Mouse (Mus musculus): Measurements from ENCODE around the gene Rhox3g. TPM values are rescaled to one million over a fixed set of nuclear protein-coding genes. Genes with fewer than 3 reads are reported as not detected.
"Not testable (repeated sequence)": the region's sequence is repeated elsewhere in the genome, so short reads cannot be mapped to it uniquely, and the experiment has no call there.

The Rhox3g gene
- polyA plus RNA-seq (2014; fragmentation: Nextera tagmentation; extraction: Ambion mirVana) = not detected in 2 replicates

DNA sequence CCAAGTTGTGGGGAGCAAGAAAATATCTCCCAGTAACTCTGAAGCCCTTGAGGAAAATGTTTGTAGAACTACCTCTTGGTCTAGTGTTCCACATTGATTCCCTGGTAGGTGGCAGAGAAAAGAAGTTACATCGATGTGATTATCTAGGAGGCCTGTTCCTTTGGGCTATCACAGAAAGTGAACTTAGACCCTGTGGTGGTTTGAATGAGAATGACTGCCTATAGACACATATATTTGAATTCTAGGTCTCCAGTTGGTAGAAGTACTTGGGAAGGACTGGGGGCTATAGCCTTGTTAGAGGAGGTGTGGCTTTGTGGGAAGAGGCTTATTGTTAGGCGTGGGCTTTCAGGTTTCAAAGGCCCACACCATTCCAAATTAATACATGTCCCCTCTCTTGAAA lies at the start of gene Rhox3g:
Gene Rhox3g (minus strand): TSS at position 101 of the 400 bp plus-strand sequence.
- not testable (repeated sequence) for ATAC-seq (ENCODE audit: low FRiP score, low TSS enrichment); H3K9ac ChIP-seq (replicated peaks; ENCODE audit: low read length); H3K4me1 ChIP-seq (ENCODE audit: control insufficient read depth, insufficient read depth, low read length); H3K27me3 ChIP-seq (ENCODE audit: control insufficient read depth, insufficient read depth, low read length); H3K4me2 ChIP-seq (ENCODE audit: low read length); H3K9me3 ChIP-seq (ENCODE audit: control insufficient read depth, low read length); DNase-seq; H3K4me3 ChIP-seq (replicated peaks; ENCODE audit: low read depth, low read length); H3K27ac ChIP-seq (replicated peaks; ENCODE audit: low read depth, low read length); H3K36me3 ChIP-seq (ENCODE audit: control insufficient read depth, insufficient read depth, low read length)
- 87% methylated on average over 2 of the region's 2 CpGs for WGBS

DNA sequence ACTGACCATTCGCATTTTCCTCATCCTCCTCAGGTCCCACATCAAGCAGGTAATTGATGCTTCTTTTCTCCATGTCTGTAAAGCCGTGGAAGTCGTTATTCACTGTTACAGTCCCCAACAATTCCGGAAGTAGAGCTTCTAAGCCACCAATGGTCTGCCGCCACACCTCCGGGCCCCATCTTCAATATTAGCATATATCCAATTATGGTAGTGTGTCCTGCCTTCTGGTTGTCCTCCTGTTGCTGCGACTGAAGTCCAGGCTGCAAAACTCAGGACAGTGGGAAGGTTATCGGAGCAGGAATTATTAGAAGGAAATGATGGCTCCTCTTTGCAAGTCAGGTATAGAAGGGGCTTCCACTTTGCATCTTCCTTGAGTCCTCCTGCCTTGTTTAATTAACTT lies 44.8 kb upstream of the Rhox3g start, which contains the start of gene Rhox2h:
Gene Rhox2h (minus strand): TSS at position 101 of the 400 bp plus-strand sequence.
- not testable (repeated sequence) for H3K9me3 ChIP-seq (ENCODE audit: control insufficient read depth, low read length); H3K9ac ChIP-seq (replicated peaks; ENCODE audit: low read length); H3K27ac ChIP-seq (replicated peaks; ENCODE audit: low read depth, low read length); H3K27me3 ChIP-seq (ENCODE audit: control insufficient read depth, insufficient read depth, low read length); DNase-seq; H3K4me2 ChIP-seq (ENCODE audit: low read length); H3K4me3 ChIP-seq (replicated peaks; ENCODE audit: low read depth, low read length); ATAC-seq (ENCODE audit: low FRiP score, low TSS enrichment); H3K36me3 ChIP-seq (ENCODE audit: control insufficient read depth, insufficient read depth, low read length); H3K4me1 ChIP-seq (ENCODE audit: control insufficient read depth, insufficient read depth, low read length)
- 91% methylated on average over 8 of the region's 8 CpGs for WGBS

DNA sequence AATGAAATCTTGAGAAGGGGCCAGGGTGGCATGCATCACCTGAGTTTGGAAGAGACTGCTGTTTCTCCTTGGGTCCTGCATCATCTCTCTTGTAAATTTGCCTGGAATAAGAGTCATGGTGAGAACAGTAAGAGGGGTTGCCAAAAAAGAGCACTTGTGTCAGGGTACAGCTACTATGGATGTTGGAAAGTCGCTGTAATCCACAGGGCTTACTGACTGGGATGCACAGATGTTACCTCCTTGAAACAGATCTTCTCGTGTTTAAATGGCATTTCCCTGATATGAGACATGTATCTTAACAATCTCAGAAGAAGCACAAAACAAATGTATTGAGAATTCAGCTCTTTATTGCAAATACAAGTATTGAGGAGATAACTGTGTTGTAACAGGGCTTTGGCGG lies 40.3 kb upstream of the Rhox3g start, which contains the start of gene Rhox3h:
Gene Rhox3h (minus strand): TSS at position 101 of the 400 bp plus-strand sequence.
- H3K27ac ChIP-seq (replicated peaks; ENCODE audit: low read depth, low read length); H3K9me3 ChIP-seq (ENCODE audit: control insufficient read depth, low read length); H3K36me3 ChIP-seq (ENCODE audit: control insufficient read depth, insufficient read depth, low read length); DNase-seq; H3K4me3 ChIP-seq (replicated peaks; ENCODE audit: low read depth, low read length); H3K4me1 ChIP-seq (ENCODE audit: control insufficient read depth, insufficient read depth, low read length); H3K27me3 ChIP-seq (ENCODE audit: control insufficient read depth, insufficient read depth, low read length); H3K4me2 ChIP-seq (ENCODE audit: low read length); H3K9ac ChIP-seq (replicated peaks; ENCODE audit: low read length); ATAC-seq (ENCODE audit: low FRiP score, low TSS enrichment): not testable (repeated sequence)
- 80% methylated on average over 1 of the region's 3 CpGs for WGBS

DNA sequence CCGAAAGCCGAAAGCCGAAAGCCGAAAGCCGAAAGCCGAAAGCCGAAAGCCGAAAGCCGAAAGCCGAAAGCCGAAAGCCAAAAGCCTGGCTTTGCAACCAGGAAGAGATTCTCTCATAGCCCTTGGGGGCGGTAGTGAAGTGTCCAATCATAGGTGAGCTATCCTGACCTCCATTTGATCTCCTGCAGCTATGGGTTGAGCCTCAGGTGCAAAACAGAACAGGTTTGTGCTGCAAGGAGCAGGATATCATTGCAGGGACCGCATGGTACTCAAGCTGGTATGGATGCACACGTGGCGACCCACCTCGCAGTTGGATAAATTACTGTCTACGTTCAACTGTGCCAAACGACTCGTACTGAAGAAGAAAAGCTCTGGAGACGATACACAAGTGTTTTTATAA lies 22.8 kb upstream of the Rhox3g start, which contains the start of gene Rhox4g:
Gene Rhox4g (minus strand): TSS at position 101 of the 400 bp plus-strand sequence.
- 90% methylated on average over 16 of the region's 20 CpGs for WGBS
- not testable (repeated sequence) for H3K4me1 ChIP-seq (ENCODE audit: control insufficient read depth, insufficient read depth, low read length); H3K4me3 ChIP-seq (replicated peaks; ENCODE audit: low read depth, low read length); ATAC-seq (ENCODE audit: low FRiP score, low TSS enrichment); H3K36me3 ChIP-seq (ENCODE audit: control insufficient read depth, insufficient read depth, low read length); H3K9ac ChIP-seq (replicated peaks; ENCODE audit: low read length); H3K27ac ChIP-seq (replicated peaks; ENCODE audit: low read depth, low read length); H3K4me2 ChIP-seq (ENCODE audit: low read length); H3K9me3 ChIP-seq (ENCODE audit: control insufficient read depth, low read length); DNase-seq; H3K27me3 ChIP-seq (ENCODE audit: control insufficient read depth, insufficient read depth, low read length)

DNA sequence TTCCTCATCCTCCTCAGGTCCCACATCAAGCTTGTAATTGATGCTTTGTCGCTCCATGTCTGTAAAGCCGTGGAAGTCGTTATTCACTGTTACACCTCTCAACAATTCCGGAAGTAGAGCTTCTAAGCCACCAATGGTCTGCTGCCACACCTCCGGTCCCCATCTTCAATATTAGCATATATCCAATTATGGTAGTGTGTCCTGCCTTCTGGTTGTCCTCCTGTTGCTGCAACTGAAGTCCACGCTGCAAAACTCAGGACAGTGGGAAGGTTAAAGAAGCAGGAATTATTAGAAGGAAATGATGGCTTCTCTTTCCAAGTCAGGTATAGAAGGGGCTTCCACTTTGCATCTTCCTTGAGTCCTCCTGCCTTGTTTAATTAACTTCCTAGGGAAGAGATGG lies 15.0 kb upstream of the Rhox3g start, which contains the start of gene Rhox2g:
Gene Rhox2g (minus strand): TSS at position 101 of the 400 bp plus-strand sequence.
- not testable (repeated sequence) for H3K9ac ChIP-seq (replicated peaks; ENCODE audit: low read length); H3K27me3 ChIP-seq (ENCODE audit: control insufficient read depth, insufficient read depth, low read length); DNase-seq; ATAC-seq (ENCODE audit: low FRiP score, low TSS enrichment); H3K4me1 ChIP-seq (ENCODE audit: control insufficient read depth, insufficient read depth, low read length); H3K4me2 ChIP-seq (ENCODE audit: low read length); H3K36me3 ChIP-seq (ENCODE audit: control insufficient read depth, insufficient read depth, low read length); H3K4me3 ChIP-seq (replicated peaks; ENCODE audit: low read depth, low read length); H3K27ac ChIP-seq (replicated peaks; ENCODE audit: low read depth, low read length); H3K9me3 ChIP-seq (ENCODE audit: control insufficient read depth, low read length)
- WGBS = 90% methylated on average over 6 of the region's 6 CpGs

DNA sequence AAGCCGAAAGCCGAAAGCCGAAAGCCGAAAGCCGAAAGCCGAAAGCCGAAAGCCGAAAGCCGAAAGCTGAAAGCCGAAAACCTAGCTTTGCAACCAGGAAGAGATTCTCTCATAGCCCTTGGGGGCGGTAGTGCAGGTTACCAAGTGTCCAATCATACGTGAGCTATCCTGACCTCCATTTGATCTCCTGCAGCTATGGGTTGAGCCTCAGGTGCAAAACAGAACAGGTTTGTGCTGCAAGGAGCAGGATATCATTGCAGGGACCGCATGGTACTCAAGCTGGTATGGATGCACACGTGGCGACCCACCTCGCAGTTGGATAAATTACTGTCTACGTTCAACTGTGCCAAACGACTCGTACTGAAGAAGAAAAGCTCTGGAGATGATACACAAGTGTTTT lies 20.8 kb downstream of the Rhox3g start, which contains the start of gene Rhox4f:
Gene Rhox4f (minus strand): TSS at position 101 of the 400 bp plus-strand sequence.
- H3K4me3 ChIP-seq (replicated peaks; ENCODE audit: low read depth, low read length); DNase-seq; H3K9ac ChIP-seq (replicated peaks; ENCODE audit: low read length); H3K27me3 ChIP-seq (ENCODE audit: control insufficient read depth, insufficient read depth, low read length); H3K4me2 ChIP-seq (ENCODE audit: low read length); H3K36me3 ChIP-seq (ENCODE audit: control insufficient read depth, insufficient read depth, low read length); H3K4me1 ChIP-seq (ENCODE audit: control insufficient read depth, insufficient read depth, low read length); ATAC-seq (ENCODE audit: low FRiP score, low TSS enrichment); H3K27ac ChIP-seq (replicated peaks; ENCODE audit: low read depth, low read length); H3K9me3 ChIP-seq (ENCODE audit: control insufficient read depth, low read length): not testable (repeated sequence)
- 93% methylated on average over 15 of the region's 19 CpGs for WGBS

DNA sequence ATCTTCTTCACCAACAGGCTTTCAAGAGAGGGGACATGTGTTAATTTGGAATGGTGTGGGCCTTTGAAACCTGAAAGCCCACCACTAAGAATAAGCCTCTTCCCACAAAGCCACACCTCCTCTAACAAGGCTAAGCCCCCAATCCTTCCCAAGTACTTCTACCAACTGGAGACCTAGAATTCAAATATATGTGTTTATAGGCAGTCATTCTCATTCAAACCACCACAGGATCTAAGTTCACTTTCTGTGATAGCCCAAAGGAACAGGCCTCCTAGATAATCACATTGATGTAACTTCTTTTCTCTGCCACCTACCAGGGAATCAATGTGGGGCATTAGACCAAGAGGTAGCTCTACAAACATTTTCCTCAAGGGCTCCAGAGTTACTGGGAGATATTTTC lies 47.7 kb downstream of the Rhox3g start, which contains the start of gene Rhox3f:
Gene Rhox3f (plus strand): TSS at position 301 of the 400 bp plus-strand sequence.
- DNase-seq; H3K4me2 ChIP-seq (ENCODE audit: low read length); H3K4me1 ChIP-seq (ENCODE audit: control insufficient read depth, insufficient read depth, low read length); H3K4me3 ChIP-seq (replicated peaks; ENCODE audit: low read depth, low read length); H3K36me3 ChIP-seq (ENCODE audit: control insufficient read depth, insufficient read depth, low read length); H3K27me3 ChIP-seq (ENCODE audit: control insufficient read depth, insufficient read depth, low read length); ATAC-seq (ENCODE audit: low FRiP score, low TSS enrichment); H3K9ac ChIP-seq (replicated peaks; ENCODE audit: low read length); H3K27ac ChIP-seq (replicated peaks; ENCODE audit: low read depth, low read length); H3K9me3 ChIP-seq (ENCODE audit: control insufficient read depth, low read length): not testable (repeated sequence)

Other genes with a start within 250 kb of the Rhox3g start
- not detected in 2 replicates for gene Rhox3a2, start 248.6 kb downstream of the Rhox3g start, polyA plus RNA-seq (2014; fragmentation: Nextera tagmentation; extraction: Ambion mirVana)
- not detected in 2 replicates for gene Rhox4a2, start 237.8 kb downstream of the Rhox3g start, polyA plus RNA-seq (2014; fragmentation: Nextera tagmentation; extraction: Ambion mirVana)
- gene Rhox2b, start 216.5 kb downstream of the Rhox3g start, polyA plus RNA-seq (2014; fragmentation: Nextera tagmentation; extraction: Ambion mirVana) = not detected in 2 replicates
- gene Rhox4b, start 196.1 kb downstream of the Rhox3g start, polyA plus RNA-seq (2014; fragmentation: Nextera tagmentation; extraction: Ambion mirVana) = not detected in 2 replicates
- gene Rhox2c, start 174.9 kb downstream of the Rhox3g start, polyA plus RNA-seq (2014; fragmentation: Nextera tagmentation; extraction: Ambion mirVana) = not detected in 2 replicates
- not detected in 2 replicates for gene Rhox3c, start 170.0 kb downstream of the Rhox3g start, polyA plus RNA-seq (2014; fragmentation: Nextera tagmentation; extraction: Ambion mirVana)
- not detected in 2 replicates for gene Rhox4c, start 148.3 kb downstream of the Rhox3g start, polyA plus RNA-seq (2014; fragmentation: Nextera tagmentation; extraction: Ambion mirVana)
- not detected in 2 replicates for gene Rhox2d, start 135.2 kb downstream of the Rhox3g start, polyA plus RNA-seq (2014; fragmentation: Nextera tagmentation; extraction: Ambion mirVana)
- not detected in 2 replicates for gene Rhox4d, start 114.3 kb downstream of the Rhox3g start, polyA plus RNA-seq (2014; fragmentation: Nextera tagmentation; extraction: Ambion mirVana)
- not detected in 2 replicates for gene Rhox2e, start 98.2 kb downstream of the Rhox3g start, polyA plus RNA-seq (2014; fragmentation: Nextera tagmentation; extraction: Ambion mirVana)
- not detected in 2 replicates for gene Rhox3e, start 86.6 kb downstream of the Rhox3g start, polyA plus RNA-seq (2014; fragmentation: Nextera tagmentation; extraction: Ambion mirVana)
- not detected in 2 replicates for gene Rhox4e, start 71.2 kb downstream of the Rhox3g start, polyA plus RNA-seq (2014; fragmentation: Nextera tagmentation; extraction: Ambion mirVana)
- not detected in 2 replicates for gene Rhox2f, start 57.2 kb downstream of the Rhox3g start, polyA plus RNA-seq (2014; fragmentation: Nextera tagmentation; extraction: Ambion mirVana)
- not detected in 2 replicates for gene Rhox3f, start 47.6 kb downstream of the Rhox3g start, polyA plus RNA-seq (2014; fragmentation: Nextera tagmentation; extraction: Ambion mirVana)
- gene Rhox4f, start 20.9 kb downstream of the Rhox3g start, polyA plus RNA-seq (2014; fragmentation: Nextera tagmentation; extraction: Ambion mirVana) = not detected in 2 replicates
- not detected in 2 replicates for gene Rhox2g, start 14.9 kb upstream of the Rhox3g start, polyA plus RNA-seq (2014; fragmentation: Nextera tagmentation; extraction: Ambion mirVana)
- not detected in 2 replicates for gene Rhox4g, start 22.7 kb upstream of the Rhox3g start, polyA plus RNA-seq (2014; fragmentation: Nextera tagmentation; extraction: Ambion mirVana)
- not detected in 2 replicates for gene Rhox3h, start 40.2 kb upstream of the Rhox3g start, polyA plus RNA-seq (2014; fragmentation: Nextera tagmentation; extraction: Ambion mirVana)
- gene Rhox2h, start 44.7 kb upstream of the Rhox3g start, polyA plus RNA-seq (2014; fragmentation: Nextera tagmentation; extraction: Ambion mirVana) = not detected in 2 replicates
- gene Rhox5, start 176.2 kb upstream of the Rhox3g start, polyA plus RNA-seq (2014; fragmentation: Nextera tagmentation; extraction: Ambion mirVana) = 0.38 TPM in 1 of 2 replicates, not detected in the other
- gene Rhox6, start 198.3 kb upstream of the Rhox3g start, polyA plus RNA-seq (2014; fragmentation: Nextera tagmentation; extraction: Ambion mirVana) = not detected in 2 replicates
- gene Rhox7a, start 203.1 kb upstream of the Rhox3g start, polyA plus RNA-seq (2014; fragmentation: Nextera tagmentation; extraction: Ambion mirVana) = not detected in 2 replicates